In the genomic region with DNA sequence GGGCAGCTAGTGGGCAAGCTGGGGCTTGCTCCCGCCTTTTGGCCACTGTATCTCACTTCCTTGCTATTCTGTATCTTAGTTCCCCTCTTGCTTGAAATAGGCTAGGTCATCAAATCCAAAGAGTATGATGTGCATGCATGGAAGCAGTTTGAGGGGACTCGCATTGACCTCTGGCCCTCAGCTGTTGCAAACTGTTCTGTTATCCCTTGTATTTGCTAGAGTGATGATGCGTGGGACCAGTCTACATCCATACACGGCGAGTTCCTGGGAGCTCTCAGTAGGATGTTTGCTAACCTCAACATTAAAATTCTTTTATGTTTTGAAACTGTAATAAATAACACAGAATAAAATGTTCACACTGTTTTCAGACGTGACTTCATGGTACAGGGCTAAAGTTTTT, we compare ENCODE assay signal across 17 mouse cellular contexts. TPM values are rescaled to one million over a fixed set of nuclear protein-coding genes. Genes with fewer than 3 reads are reported as not detected.
A peak's percentile ranks its signal among the peaks of the same experiment; 100 is the strongest.
DNase-seq lines count a peak whose midpoint lies in the region; ATAC-seq and TF ChIP-seq lines count a peak whose summit lies in the region.
"Had no signal": no experiment of that assay in that cellular context is flagged by ENCODE, and none has a peak within 500 bp of the region (broad histone marks: within the 10 kb centered on the region; RNA-seq: fewer than 3 reads in every experiment).

No protein-coding gene starts in this region.

- TF ChIP-seq CTCF in E14TG2a.4 (conservative IDR thresholded peaks at IDR 0.05; ENCODE audit: low read length) = no peak

- DNase-seq in heart, postnatal 36 days = no peak
- DNase-seq in liver, embryonic 13.5 days = no peak
- DNase-seq in liver = no peak
- DNase-seq in left cerebral cortex, postnatal 4 days = no peak
- DNase-seq in cerebellum, postnatal 25 days = no peak
- DNase-seq: adrenal gland, postnatal 14 days; kidney, postnatal 14 days; lung, postnatal 4 days; midbrain, embryonic 14.5 days had no signal

- intact Hi-C loops in heart, postnatal 36 days (cut with DNase I) = no loop called here
- intact Hi-C loops in left cerebral cortex, postnatal 4 days (cut with DNase I) = no loop called here

- peak overlapping the region; percentile 49; the same call in 1 of the 2 replicates for H3K4me2 ChIP-seq in heart, embryonic 11.5 days
- peak overlapping the region; percentile 17; the same call in 1 of the 2 replicates for H3K4me2 ChIP-seq in liver, embryonic 13.5 days
- peak overlapping the region; percentile 20; the same call in 1 of the 2 replicates for H3K4me2 ChIP-seq in liver, embryonic 15.5 days
- H3K4me2 ChIP-seq: forebrain, embryonic 15.5 days; hindbrain, embryonic 15.5 days; limb, embryonic 12.5 days had no signal

- H3K4me1 ChIP-seq in heart, embryonic 11.5 days (ENCODE audit: control insufficient read depth, insufficient read depth, low read length) = peaks cover 29% of the 10 kb centered on the region
- peaks cover 31% of the 10 kb centered on the region for H3K4me1 ChIP-seq in liver, embryonic 13.5 days (replicated peaks)
- peaks cover 31% of the 10 kb centered on the region for H3K4me1 ChIP-seq in E14TG2a.4 (replicated peaks; ENCODE audit: low read depth, low read length)
- H3K4me1 ChIP-seq in liver, embryonic 15.5 days (replicated peaks) = peaks cover 41% of the 10 kb centered on the region

- ATAC-seq in heart, embryonic 11.5 days (replicated peaks; ENCODE audit: insufficient number of reproducible peaks, low FRiP score, low TSS enrichment) = no peak
- no peak for ATAC-seq in liver, embryonic 13.5 days (ENCODE audit: low read depth)
- no peak for ATAC-seq in liver, embryonic 15.5 days (ENCODE audit: insufficient read depth)
- ATAC-seq: Patski had no signal

- H3K9me3 ChIP-seq in heart, embryonic 11.5 days (replicated peaks; ENCODE audit: control insufficient read depth, low read length) = 0 out of 2 replicates have a peak, but pooled peaks cover 3% of the 10 kb centered on the region
- H3K9me3 ChIP-seq in liver, embryonic 13.5 days (replicated peaks) = no peaks in the 10 kb centered on the region
- no peaks in the 10 kb centered on the region for H3K9me3 ChIP-seq in E14TG2a.4 (ENCODE audit: low read length)
- H3K9me3 ChIP-seq in liver, embryonic 15.5 days (replicated peaks) = no peaks in the 10 kb centered on the region
- H3K9me3 ChIP-seq: forebrain, embryonic 15.5 days; hindbrain, embryonic 15.5 days; limb, embryonic 12.5 days had no signal

- H3K9ac ChIP-seq in heart, embryonic 11.5 days (ENCODE audit: low read depth, low read length) = no peak overlapping the region
- H3K9ac ChIP-seq in liver, embryonic 13.5 days = no peak overlapping the region
- H3K9ac ChIP-seq in liver, embryonic 15.5 days = no peak overlapping the region
- H3K9ac ChIP-seq: forebrain, embryonic 15.5 days; hindbrain, embryonic 15.5 days; limb, embryonic 12.5 days had no signal

- H3K4me3 ChIP-seq in heart, embryonic 11.5 days (ENCODE audit: low read depth, low read length) = no peak overlapping the region
- no peak overlapping the region for H3K4me3 ChIP-seq in liver, embryonic 13.5 days (replicated peaks)
- peak overlapping the region; percentile 43 for H3K4me3 ChIP-seq in E14TG2a.4 (replicated peaks; ENCODE audit: low read length)
- no peak overlapping the region for H3K4me3 ChIP-seq in liver, embryonic 15.5 days (replicated peaks)
- H3K4me3 ChIP-seq: erythroblast, embryonic 14.5 days; forebrain, embryonic 15.5 days; hindbrain, embryonic 15.5 days; limb, embryonic 12.5 days had no signal

- WGBS in heart, embryonic 11.5 days (ENCODE audit: insufficient replicate concordance) = 73% methylated on average over 6 of the region's 6 CpGs
- WGBS in liver, embryonic 13.5 days (ENCODE audit: insufficient replicate concordance) = 64% methylated on average over 6 of the region's 6 CpGs
- WGBS in liver, embryonic 15.5 days (ENCODE audit: insufficient replicate concordance) = 66% methylated on average over 6 of the region's 6 CpGs

- H3K27me3 ChIP-seq in heart, embryonic 11.5 days (ENCODE audit: control insufficient read depth, insufficient read depth, low read length) = no peaks in the 10 kb centered on the region
- no peaks in the 10 kb centered on the region for H3K27me3 ChIP-seq in liver, embryonic 13.5 days
- no peaks in the 10 kb centered on the region for H3K27me3 ChIP-seq in E14TG2a.4 (ENCODE audit: insufficient read depth, low read length)
- no peaks in the 10 kb centered on the region for H3K27me3 ChIP-seq in liver, embryonic 15.5 days
- H3K27me3 ChIP-seq: forebrain, embryonic 15.5 days; hindbrain, embryonic 15.5 days; limb, embryonic 12.5 days; Patski had no signal

- H3K27ac ChIP-seq in heart, embryonic 11.5 days (ENCODE audit: low read depth, low read length) = peak overlapping the region; percentile 18; the same call in 1 of the 2 replicates
- H3K27ac ChIP-seq in liver, embryonic 13.5 days = peak overlapping the region; percentile 39; the same call in 1 of the 2 replicates
- H3K27ac ChIP-seq in liver, embryonic 15.5 days (replicated peaks) = 0 out of 2 replicates have a peak overlapping the region, but pooled peaks have one; percentile 30
- H3K27ac ChIP-seq: forebrain, embryonic 15.5 days; hindbrain, embryonic 15.5 days; limb, embryonic 12.5 days had no signal

- no peaks in the 10 kb centered on the region for H3K36me3 ChIP-seq in heart, embryonic 11.5 days (ENCODE audit: control insufficient read depth, insufficient read depth, low read length)
- no peaks in the 10 kb centered on the region for H3K36me3 ChIP-seq in liver, embryonic 13.5 days
- H3K36me3 ChIP-seq in E14TG2a.4 (ENCODE audit: insufficient read depth, low read length) = no peaks in the 10 kb centered on the region
- no peaks in the 10 kb centered on the region for H3K36me3 ChIP-seq in liver, embryonic 15.5 days (replicated peaks)
- H3K36me3 ChIP-seq: forebrain, embryonic 15.5 days; limb, embryonic 12.5 days had no signal

RNA-seq across cellular contexts. Expression of a gene that starts 13.3 kb away (rescaled TPM):
- polyA plus RNA-seq in heart, embryonic 11.5 days (2014; fragmentation: Nextera tagmentation; extraction: Ambion mirVana) = 31.6 and 32.8 TPM in 2 replicates
- total RNA-seq in heart, postnatal 36 days (2021) = 10 to 100 TPM in 1 of 2 experiments, 1 to 10 TPM in 1; 9.1 to 12.0 TPM
- 3.6 and 5.8 TPM in 2 replicates for polyA plus RNA-seq in liver, embryonic 13.5 days (2015; fragmentation: Nextera tagmentation; extraction: Ambion mirVana)
- polyA plus RNA-seq in liver, embryonic 15.5 days (2015; fragmentation: Nextera tagmentation; extraction: Ambion mirVana) = 8.4 and 10.9 TPM in 2 replicates
- total RNA-seq in left cerebral cortex, postnatal 4 days (2021) = 10 to 100 TPM; 78.1 to 87.2 TPM
